Mouse (Mus musculus) stomach, postnatal 0 days (tissue): ENCODE results near the gene Ubc. TPM values are rescaled to one million over a fixed set of nuclear protein-coding genes. Genes with fewer than 3 reads are reported as not detected.

Source experiments
- ATAC-seq: fragments of 200-750 bp; cut with Nextera tagmentation; 2 replicates; pipeline ENCODE4 v1.8.0; 2017; ENCODE audit not compliant: low FRiP score, low TSS enrichment
- DNase-seq: peaks from one replicate; pipeline ENCODE4 v3.0.0-alpha.2; 2016; ENCODE audit warnings: low spot score
- H3K27ac ChIP-seq: fragments of 300-500 bp; sonication (generic); replicated peaks from 2 replicates; pipeline ENCODE4 v1.5.1; 2014; ENCODE audit warnings: mild to moderate bottlenecking, control low read depth
- H3K27me3 ChIP-seq: fragments of 300-500 bp; sonication (generic); 2 replicates; pipeline ENCODE4 v1.6.1; 2014; ENCODE audit warnings: low read length; ENCODE audit not compliant: control insufficient read depth, insufficient read depth
- H3K36me3 ChIP-seq: fragments of 300-500 bp; sonication (generic); 2 replicates; pipeline ENCODE4 v1.6.1; 2014; ENCODE audit warnings: low read length, mixed read lengths; ENCODE audit not compliant: control insufficient read depth, insufficient read depth
- H3K4me1 ChIP-seq: fragments of 300-500 bp; sonication (generic); replicated peaks from 2 replicates; pipeline ENCODE4 v1.6.1; 2014; ENCODE audit warnings: antibody characterized with exemption; ENCODE audit not compliant: control insufficient read depth, insufficient read depth
- H3K4me2 ChIP-seq: fragments of 300-500 bp; sonication (generic); replicated peaks from 2 replicates; pipeline ENCODE4 v1.6.1; 2014; ENCODE audit warnings: low read depth, mild to moderate bottlenecking, control low read depth, moderate library complexity
- H3K4me3 ChIP-seq: fragments of 300-500 bp; sonication (generic); 2 replicates; pipeline ENCODE4 v1.5.1; 2014; ENCODE audit warnings: low read depth, low read length, control low read depth
- H3K9ac ChIP-seq: fragments of 300-500 bp; sonication (generic); 2 replicates; pipeline ENCODE4 v1.6.1; 2014; ENCODE audit warnings: mild to moderate bottlenecking, low read length, control low read depth, mixed read lengths
- H3K9me3 ChIP-seq: fragments of 300-500 bp; sonication (generic); 2 replicates; pipeline ENCODE4 v1.6.1; 2016; ENCODE audit warnings: low read length; ENCODE audit not compliant: control insufficient read depth
- CTCF ChIP-seq: IDR thresholded peaks from 2 replicates; pipeline ENCODE4 v1.5.1; 2016; ENCODE audit warnings: antibody characterized with exemption, low read depth, mild to moderate bottlenecking, moderate library complexity
- EP300 ChIP-seq: optimal IDR thresholded peaks from 2 replicates; pipeline ENCODE3; 2016; ENCODE audit warnings: antibody characterized with exemption
- WGBS: fragments of 180-500 bp; shearing (Covaris S2); extraction: QIAGEN DNeasy Blood & Tissue Kit; methylation state at CpG from one replicate; pipeline ENCODE4 v1.1.7; 2014; 5-methylcytosine and 5-hydroxymethylcytosine counted together
- polyA plus RNA-seq: library from polyadenylated mRNA; unstranded; fragments of >200 nt; fragmentation: Nextera tagmentation; extraction: Ambion mirVana; gene quantifications from 2 replicates; pipeline ENCODE4 v1.2.1, GENCODE M21; 2015

The Ubc gene
- polyA plus RNA-seq, 1 experiment from 2014 or later, result 549 TPM

DNA sequence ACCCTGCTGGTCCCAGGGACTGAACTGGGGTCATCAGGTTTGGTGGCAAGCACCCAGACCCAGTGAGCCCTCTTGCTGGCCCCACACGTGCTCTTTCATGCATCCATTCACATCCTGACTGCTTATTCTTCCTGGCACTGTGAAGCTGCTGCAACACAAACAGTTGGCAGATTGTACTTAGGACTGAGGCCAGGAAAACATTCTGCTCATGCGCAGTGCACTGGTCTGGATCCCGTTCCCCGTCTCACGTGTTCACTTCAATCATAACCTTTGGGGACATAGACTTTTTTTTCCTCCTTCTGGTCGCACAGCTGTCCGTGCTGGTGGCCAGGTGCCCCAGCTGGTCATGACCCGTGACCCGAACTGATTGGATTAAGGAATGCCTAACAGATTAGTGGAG is 29.4 kb downstream of the Ubc start:
- H3K4me3 ChIP-seq, result no peak overlapping the region
- H3K9ac ChIP-seq, result no peak overlapping the region
- WGBS, result 60% methylated on average over 9 of the region's 9 CpGs
- no peaks in the 10 kb centered on the region for H3K4me1 ChIP-seq
- no peaks in the 10 kb centered on the region for H3K36me3 ChIP-seq
- H3K4me2 ChIP-seq, result no peak overlapping the region
- ATAC-seq, result peak; percentile 25; the same call in 1 of the 2 replicates
- no peak for DNase-seq
- no peak for TF ChIP-seq EP300
- TF ChIP-seq CTCF, result no peak
- H3K27ac ChIP-seq, result no peak overlapping the region
- no peaks in the 10 kb centered on the region for H3K27me3 ChIP-seq
- no peaks in the 10 kb centered on the region for H3K9me3 ChIP-seq

DNA sequence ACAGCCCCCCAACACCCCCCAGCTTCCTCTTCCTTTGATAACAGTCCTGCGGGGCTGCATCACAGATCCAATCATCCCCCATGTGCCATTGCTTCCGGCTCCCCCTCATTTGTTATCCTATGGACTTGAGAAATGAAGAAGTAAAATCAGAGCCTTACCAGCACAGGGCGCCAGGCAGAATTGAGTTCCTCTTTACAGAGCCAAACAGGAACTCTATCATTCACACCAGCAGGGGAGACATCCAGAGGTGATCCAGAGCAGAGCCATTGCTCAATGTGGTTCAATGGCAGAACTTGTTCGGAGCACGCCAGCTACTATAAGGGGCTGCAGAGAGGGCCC is 31.8 kb downstream of the Ubc start:
- 60% methylated on average over 5 of the region's 5 CpGs for WGBS

DNA sequence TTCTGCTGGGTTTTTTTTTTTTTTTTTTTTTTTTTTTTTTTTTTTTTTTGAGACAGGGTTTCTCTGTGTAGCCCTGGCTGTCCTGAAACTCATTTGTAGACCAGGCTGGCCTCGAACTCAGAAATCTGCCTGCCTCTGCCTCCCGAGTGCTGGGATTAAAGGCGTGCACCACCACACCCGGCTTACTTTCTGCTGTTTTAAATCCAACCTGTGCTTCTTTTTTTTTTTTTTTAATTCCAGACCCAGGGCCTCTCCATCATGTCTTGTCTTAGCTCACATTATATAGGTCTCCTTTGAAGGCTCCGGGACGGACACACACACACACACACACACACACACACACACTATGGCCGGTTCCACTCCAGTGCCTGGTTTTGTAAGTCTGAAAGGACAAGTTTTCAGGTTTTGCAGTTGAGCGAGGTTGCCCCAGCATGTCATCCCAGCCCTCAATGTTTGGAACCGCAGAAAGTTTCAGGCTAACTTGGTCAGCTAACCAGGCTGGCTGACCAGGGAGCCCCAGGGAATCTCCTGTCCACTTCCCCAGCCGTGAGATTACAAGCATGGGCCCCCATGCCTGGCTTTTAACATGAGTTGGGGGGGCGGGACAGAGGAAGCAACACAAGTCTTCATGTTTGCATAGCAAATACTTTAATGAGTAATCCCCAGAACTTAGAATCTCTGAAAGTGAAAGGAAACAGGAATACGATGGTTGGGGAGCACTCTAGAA is 32.3 kb downstream of the Ubc start:
- H3K4me3 ChIP-seq, result no peak overlapping the region
- H3K4me1 ChIP-seq, result no peaks in the 10 kb centered on the region
- TF ChIP-seq EP300 (no peak), CTCF (no peak)
- H3K9me3 ChIP-seq, result no peaks in the 10 kb centered on the region
- H3K4me2 ChIP-seq, result no peak overlapping the region
- ATAC-seq (no peak), DNase-seq (no peak)
- H3K27ac ChIP-seq, result 0 out of 2 replicates have a peak overlapping the region, but pooled peaks have one; percentile 13
- 71% methylated on average over 12 of the region's 12 CpGs for WGBS
- no peak overlapping the region; the same call in 1 of the 2 replicates for H3K9ac ChIP-seq
- no peaks in the 10 kb centered on the region for H3K36me3 ChIP-seq
- H3K27me3 ChIP-seq, result no peaks in the 10 kb centered on the region

More for the DNA sequence above, 31.8 kb downstream of the Ubc start:
- Histone ChIP-seq H3K9ac (no peak overlapping the region), H3K9me3 (no peaks in the 10 kb centered on the region), H3K4me2 (no peak overlapping the region), H3K27ac (0 out of 2 replicates have a peak overlapping the region, but pooled peaks have one; percentile 13), H3K4me3 (no peak overlapping the region), H3K27me3 (no peaks in the 10 kb centered on the region), H3K36me3 (no peaks in the 10 kb centered on the region), H3K4me1 (no peaks in the 10 kb centered on the region)
- ATAC-seq (no peak), DNase-seq (no peak)
- no peak for TF ChIP-seq CTCF
- no peak for TF ChIP-seq EP300

DNA sequence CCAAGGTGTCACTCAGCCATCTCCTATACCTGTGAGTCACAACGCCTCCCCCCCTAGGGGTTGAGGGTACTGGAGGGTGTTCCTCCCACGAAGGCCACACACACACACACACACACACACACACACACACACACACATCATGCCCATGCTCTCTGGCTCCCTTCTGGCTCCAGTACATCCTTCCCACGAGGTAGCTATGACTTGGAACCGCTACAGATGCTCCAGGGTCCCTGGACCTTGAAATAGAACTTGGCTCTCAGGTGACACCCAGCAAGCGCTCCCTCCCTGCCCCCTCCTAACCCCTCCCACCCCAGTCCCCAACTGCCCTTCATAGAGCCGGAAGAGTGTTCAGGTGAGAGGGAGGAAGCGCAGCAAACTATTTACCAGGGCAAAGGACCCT is 34.4 kb downstream of the Ubc start:
- no peaks in the 10 kb centered on the region for H3K36me3 ChIP-seq

DNA sequence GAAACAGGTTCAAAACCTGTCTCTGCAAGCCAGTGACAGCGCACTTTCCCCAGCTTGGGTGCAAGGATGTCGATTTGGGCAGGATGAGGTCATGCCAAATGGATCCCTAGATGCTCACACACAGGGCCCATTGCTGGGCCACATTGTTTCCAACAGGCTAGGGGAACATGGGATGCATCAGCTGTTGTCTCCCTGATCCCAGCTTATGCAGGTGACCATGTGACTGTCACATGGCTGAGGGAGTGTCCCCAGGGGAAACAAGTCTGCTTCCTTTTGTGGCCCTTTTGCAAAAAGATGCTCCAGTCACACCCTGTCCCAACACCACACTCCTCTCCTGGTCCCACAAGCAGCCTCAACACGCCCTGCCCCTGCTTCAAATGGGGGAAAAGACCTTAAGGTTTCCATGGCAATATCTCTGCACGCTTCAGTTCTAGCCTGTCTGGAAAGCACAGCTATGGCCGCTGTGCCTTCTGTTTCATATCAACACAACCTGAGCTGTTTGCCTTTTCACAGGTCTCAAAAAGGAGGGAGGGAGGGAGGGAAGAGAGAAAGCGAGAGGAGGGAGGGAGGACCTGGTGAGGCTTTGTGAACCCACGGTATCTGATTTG is 35.0 kb downstream of the Ubc start:
- DNase-seq (no peak), ATAC-seq (no peak)
- no peaks in the 10 kb centered on the region for H3K9me3 ChIP-seq
- 47% methylated on average over 7 of the region's 7 CpGs for WGBS
- H3K4me1 ChIP-seq, result no peaks in the 10 kb centered on the region
- no peak overlapping the region for H3K4me3 ChIP-seq
- H3K27ac ChIP-seq, result no peak overlapping the region
- H3K4me2 ChIP-seq, result no peak overlapping the region
- no peaks in the 10 kb centered on the region for H3K27me3 ChIP-seq
- TF ChIP-seq EP300 (no peak), CTCF (no peak)
- no peak overlapping the region for H3K9ac ChIP-seq
- no peaks in the 10 kb centered on the region for H3K36me3 ChIP-seq

More for the DNA sequence above, 34.4 kb downstream of the Ubc start:
- Histone ChIP-seq H3K9me3 (no peaks in the 10 kb centered on the region), H3K27ac (no peak overlapping the region), H3K9ac (no peak overlapping the region), H3K4me3 (no peak overlapping the region), H3K4me1 (no peaks in the 10 kb centered on the region), H3K27me3 (no peaks in the 10 kb centered on the region), H3K4me2 (no peak overlapping the region)
- WGBS, result 43% methylated on average over 6 of the region's 7 CpGs
- DNase-seq (no peak), ATAC-seq (no peak)
- TF ChIP-seq CTCF, result no peak
- no peak for TF ChIP-seq EP300

DNA sequence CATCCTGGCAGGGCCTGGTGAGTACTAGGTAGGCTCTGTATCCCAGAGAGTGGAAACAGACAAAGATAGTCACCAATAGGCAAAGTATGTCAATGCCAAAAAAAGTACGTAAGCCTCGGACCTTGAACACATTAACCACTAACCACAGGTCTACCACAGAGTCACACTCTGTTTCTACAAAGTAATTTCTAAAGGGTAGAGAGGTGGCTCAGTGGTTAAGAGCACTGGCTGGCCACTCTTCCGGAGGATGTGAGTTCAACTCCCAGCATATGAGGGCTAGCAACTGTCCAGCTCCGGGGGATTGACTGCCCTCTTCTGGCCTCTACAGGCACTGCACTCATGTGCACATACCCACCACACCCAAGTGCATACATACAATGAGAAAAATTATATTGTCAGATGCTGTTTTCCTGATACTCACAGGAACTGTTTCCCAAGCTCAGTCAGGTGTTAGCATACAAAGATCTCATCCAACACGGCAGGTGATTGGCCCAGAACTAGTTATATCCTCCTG is 37.2 kb downstream of the Ubc start:
- no peaks in the 10 kb centered on the region for H3K36me3 ChIP-seq
- over 99% methylated on average over 5 of the region's 5 CpGs for WGBS

More for the DNA sequence above, 37.2 kb downstream of the Ubc start:
- Histone ChIP-seq H3K27me3 (no peaks in the 10 kb centered on the region), H3K4me2 (no peak overlapping the region), H3K9ac (no peak overlapping the region), H3K4me1 (no peaks in the 10 kb centered on the region), H3K27ac (no peak overlapping the region), H3K4me3 (no peak overlapping the region), H3K9me3 (no peaks in the 10 kb centered on the region)
- ATAC-seq (no peak), DNase-seq (no peak)
- no peak for TF ChIP-seq EP300
- peak; percentile 39 for TF ChIP-seq CTCF
